Mouse (Mus musculus) liver, embryonic 16.5 days (tissue): ENCODE results near the gene Mtor. TPM values are rescaled to one million over a fixed set of nuclear protein-coding genes. Genes with fewer than 3 reads are reported as not detected.

Source experiments
- ATAC-seq: fragments of 200-750 bp; cut with Nextera tagmentation; 2 replicates; pipeline ENCODE4 v1.8.0; 2017; ENCODE audit warnings: low read depth, mild to moderate bottlenecking, moderate number of reproducible peaks, moderate library complexity
- H3K27ac ChIP-seq: fragments of 300-500 bp; sonication (generic); 2 replicates; pipeline ENCODE4 v1.5.1; 2014; ENCODE audit warnings: mild to moderate bottlenecking, low read length
- H3K27me3 ChIP-seq: fragments of 300-500 bp; sonication (generic); 2 replicates; pipeline ENCODE4 v1.6.1; 2014; ENCODE audit warnings: low read depth, low read length, mixed read lengths; ENCODE audit not compliant: control insufficient read depth, insufficient read depth
- H3K36me3 ChIP-seq: fragments of 300-500 bp; sonication (generic); 2 replicates; pipeline ENCODE4 v1.6.1; 2014; ENCODE audit warnings: mild to moderate bottlenecking; ENCODE audit not compliant: control insufficient read depth, insufficient read depth
- H3K4me1 ChIP-seq: fragments of 300-500 bp; sonication (generic); 2 replicates; pipeline ENCODE4 v1.6.1; 2014; ENCODE audit warnings: low read depth, low read length, mixed read lengths; ENCODE audit not compliant: control insufficient read depth
- H3K4me2 ChIP-seq: fragments of 300-500 bp; sonication (generic); 2 replicates; pipeline ENCODE4 v1.6.1; 2014; ENCODE audit warnings: low read depth, low read length, mixed read lengths
- H3K4me3 ChIP-seq: fragments of 300-500 bp; sonication (generic); 2 replicates; pipeline ENCODE4 v1.5.1; 2014; ENCODE audit warnings: low read depth, mild to moderate bottlenecking, low read length
- H3K9ac ChIP-seq: fragments of 300-500 bp; sonication (generic); 2 replicates; pipeline ENCODE4 v1.6.1; 2014; ENCODE audit warnings: low read depth, low read length
- H3K9me3 ChIP-seq: fragments of 300-500 bp; sonication (generic); replicated peaks from 2 replicates; pipeline ENCODE4 v1.6.1; 2016; ENCODE audit warnings: low read length; ENCODE audit not compliant: control insufficient read depth
- WGBS: fragments of 180-500 bp; shearing (Covaris S2); extraction: QIAGEN DNeasy Blood & Tissue Kit; methylation state at CpG from one replicate; pipeline ENCODE4 v1.1.7; 2014; ENCODE audit not compliant: insufficient replicate concordance; 5-methylcytosine and 5-hydroxymethylcytosine counted together
- polyA plus RNA-seq: library from polyadenylated mRNA; unstranded; fragments of >200 nt; fragmentation: Nextera tagmentation; extraction: Ambion mirVana; gene quantifications from 2 replicates; pipeline ENCODE4 v1.2.1, GENCODE M21; 2015

Gene Mtor
- polyA plus RNA-seq, 1 experiment from 2014 or later: 7.6 TPM

DNA sequence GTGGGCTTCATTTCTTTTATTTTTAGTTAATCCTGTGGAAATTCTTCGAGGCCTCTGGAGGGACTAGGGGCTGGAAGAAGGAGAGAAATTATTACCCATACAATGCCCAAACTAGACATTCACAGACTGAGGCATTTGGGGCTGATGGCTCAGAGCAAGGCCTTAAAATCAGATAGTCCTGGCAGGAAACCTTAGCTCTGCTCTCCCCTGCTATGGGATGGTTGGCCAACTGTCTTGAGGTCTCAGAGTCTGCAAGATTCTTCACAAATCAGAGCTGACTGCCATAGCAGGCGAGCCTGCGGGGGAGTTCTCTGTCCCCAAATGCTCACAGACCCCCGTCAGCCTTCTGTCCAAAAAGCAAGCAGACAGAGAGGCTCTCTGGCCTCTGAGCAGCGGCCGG, 30.9 kb upstream of the Mtor start:
- no peak overlapping the region for H3K9ac ChIP-seq
- no peaks in the 10 kb centered on the region for H3K9me3 ChIP-seq
- 0 out of 2 replicates have a peak overlapping the region, but pooled peaks have one; percentile 43 for H3K4me2 ChIP-seq
- peaks cover 12% of the 10 kb centered on the region for H3K27me3 ChIP-seq
- H3K27ac ChIP-seq: no peak overlapping the region
- WGBS: 50% methylated on average over 6 of the region's 6 CpGs
- ATAC-seq: peak; percentile 33; the same call in 1 of the 2 replicates
- H3K36me3 ChIP-seq: no peaks in the 10 kb centered on the region
- peaks cover 19% of the 10 kb centered on the region for H3K4me1 ChIP-seq
- no peak overlapping the region for H3K4me3 ChIP-seq

DNA sequence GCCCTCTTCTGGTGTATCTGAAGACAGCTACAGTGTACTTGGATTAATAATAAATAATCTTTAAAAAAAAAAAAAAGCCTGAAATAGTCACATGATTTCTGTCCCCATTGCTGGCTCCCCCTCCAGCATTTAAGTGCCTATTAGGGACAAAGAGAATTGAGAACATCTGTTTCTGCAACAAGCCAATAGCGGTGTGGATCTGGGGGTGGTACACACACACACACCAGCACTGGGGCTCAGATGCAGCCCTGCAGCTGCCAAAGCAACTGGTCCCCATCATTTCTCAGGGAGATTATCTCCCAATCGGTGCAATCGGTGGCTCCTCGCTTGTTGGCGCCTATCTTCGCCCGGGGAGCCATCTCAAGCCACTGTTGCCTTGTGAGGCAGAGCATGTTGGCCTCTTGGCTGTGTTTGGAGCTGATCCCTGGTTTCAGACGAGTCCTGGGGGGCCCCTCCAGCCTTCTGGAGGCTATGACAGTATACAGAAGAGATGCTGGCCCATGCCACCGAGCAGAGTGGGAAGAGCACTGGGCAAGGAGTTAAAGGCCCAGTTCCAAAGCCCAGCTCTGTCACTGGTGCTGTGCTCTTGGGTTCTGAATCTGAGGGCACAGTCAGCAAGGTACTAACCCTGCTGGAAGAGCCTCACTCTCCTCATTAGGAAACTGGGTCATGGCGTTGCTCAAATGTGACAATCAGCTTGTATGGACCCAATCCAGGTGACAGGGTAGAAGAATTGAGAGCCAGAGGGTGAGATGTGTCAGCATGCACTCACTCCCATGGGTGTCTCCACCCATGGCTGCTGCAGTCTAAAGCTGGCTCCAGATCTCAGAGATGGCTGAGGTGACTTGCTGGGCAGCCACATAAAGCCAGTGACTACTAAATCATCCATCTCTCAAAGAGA, 21.2 kb upstream of the Mtor start:
- no peak overlapping the region for H3K4me2 ChIP-seq
- H3K4me3 ChIP-seq: no peak overlapping the region
- no peak for ATAC-seq
- no peaks in the 10 kb centered on the region for H3K27me3 ChIP-seq
- no peaks in the 10 kb centered on the region for H3K9me3 ChIP-seq
- no peaks in the 10 kb centered on the region for H3K36me3 ChIP-seq
- H3K4me1 ChIP-seq: peaks cover 4% of the 10 kb centered on the region; the same call in 1 of the 2 replicates
- no peak overlapping the region for H3K27ac ChIP-seq
- H3K9ac ChIP-seq: no peak overlapping the region
- 63% methylated on average over 10 of the region's 10 CpGs for WGBS

GRCm38 (mm10) chr4:148428544-148428943, 19.9 kb upstream of the Mtor start:
- no peaks in the 10 kb centered on the region for H3K27me3 ChIP-seq
- ATAC-seq: peak; percentile 51
- H3K27ac ChIP-seq: no peak overlapping the region
- no peak overlapping the region for H3K9ac ChIP-seq
- WGBS: 39% methylated on average over 5 of the region's 5 CpGs
- H3K4me1 ChIP-seq: peaks cover 5% of the 10 kb centered on the region; the same call in 1 of the 2 replicates
- H3K4me3 ChIP-seq: no peak overlapping the region
- H3K9me3 ChIP-seq: no peaks in the 10 kb centered on the region
- H3K4me2 ChIP-seq: no peak overlapping the region
- no peaks in the 10 kb centered on the region for H3K36me3 ChIP-seq

DNA sequence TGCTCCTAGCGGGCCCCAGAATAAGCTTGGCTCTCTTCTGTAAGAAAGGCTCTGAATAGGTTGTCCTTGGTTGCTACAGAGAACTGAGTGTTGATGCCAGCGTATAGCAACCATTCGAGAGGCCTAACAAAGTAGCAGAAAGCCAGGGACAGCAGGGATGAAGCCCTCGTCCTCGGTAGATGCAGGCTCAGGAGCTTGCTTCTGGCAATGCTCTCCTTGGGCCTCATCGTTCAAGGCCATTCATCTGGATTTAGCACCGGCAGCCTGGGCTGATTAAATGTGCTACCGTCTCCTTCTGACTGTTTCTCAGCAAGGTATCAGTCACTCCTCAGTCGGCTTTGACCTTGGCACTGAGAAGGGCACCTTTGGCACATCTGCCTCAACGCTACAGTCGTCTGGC, 19.3 kb upstream of the Mtor start:
- ATAC-seq: no peak
- no peaks in the 10 kb centered on the region for H3K36me3 ChIP-seq
- H3K9ac ChIP-seq: no peak overlapping the region
- no peaks in the 10 kb centered on the region for H3K9me3 ChIP-seq
- H3K27me3 ChIP-seq: no peaks in the 10 kb centered on the region
- H3K4me2 ChIP-seq: no peak overlapping the region
- no peak overlapping the region for H3K4me3 ChIP-seq
- 74% methylated on average over 11 of the region's 11 CpGs for WGBS
- peaks cover 7% of the 10 kb centered on the region; the same call in 1 of the 2 replicates for H3K4me1 ChIP-seq
- H3K27ac ChIP-seq: no peak overlapping the region

DNA sequence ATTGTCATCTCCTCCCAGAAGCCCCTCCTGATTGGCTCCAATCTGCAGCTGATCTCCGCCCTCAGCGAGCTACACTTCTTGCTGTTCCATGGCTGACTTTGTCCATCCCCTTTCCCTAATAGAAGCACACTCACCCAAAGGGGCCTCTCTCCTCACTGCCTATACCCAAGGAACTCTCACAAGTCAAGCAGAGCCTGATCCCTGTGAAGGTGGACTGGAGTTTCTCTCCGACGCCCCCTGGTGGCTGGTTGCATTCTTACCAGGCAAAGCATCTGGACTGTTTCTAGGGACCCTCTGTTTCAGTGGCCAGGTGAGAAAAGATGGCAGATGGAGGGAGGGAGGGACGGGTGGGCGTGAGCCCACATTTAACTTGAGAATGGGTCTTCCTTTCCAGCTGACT, 18.7 kb upstream of the Mtor start:
- Histone ChIP-seq H3K9me3 (no peaks in the 10 kb centered on the region), H3K27ac (no peak overlapping the region), H3K36me3 (no peaks in the 10 kb centered on the region), H3K27me3 (no peaks in the 10 kb centered on the region), H3K4me3 (no peak overlapping the region), H3K4me1 (peaks cover 7% of the 10 kb centered on the region; the same call in 1 of the 2 replicates), H3K4me2 (no peak overlapping the region), H3K9ac (no peak overlapping the region)
- 16% methylated on average over 6 of the region's 6 CpGs for WGBS
- ATAC-seq: no peak

DNA sequence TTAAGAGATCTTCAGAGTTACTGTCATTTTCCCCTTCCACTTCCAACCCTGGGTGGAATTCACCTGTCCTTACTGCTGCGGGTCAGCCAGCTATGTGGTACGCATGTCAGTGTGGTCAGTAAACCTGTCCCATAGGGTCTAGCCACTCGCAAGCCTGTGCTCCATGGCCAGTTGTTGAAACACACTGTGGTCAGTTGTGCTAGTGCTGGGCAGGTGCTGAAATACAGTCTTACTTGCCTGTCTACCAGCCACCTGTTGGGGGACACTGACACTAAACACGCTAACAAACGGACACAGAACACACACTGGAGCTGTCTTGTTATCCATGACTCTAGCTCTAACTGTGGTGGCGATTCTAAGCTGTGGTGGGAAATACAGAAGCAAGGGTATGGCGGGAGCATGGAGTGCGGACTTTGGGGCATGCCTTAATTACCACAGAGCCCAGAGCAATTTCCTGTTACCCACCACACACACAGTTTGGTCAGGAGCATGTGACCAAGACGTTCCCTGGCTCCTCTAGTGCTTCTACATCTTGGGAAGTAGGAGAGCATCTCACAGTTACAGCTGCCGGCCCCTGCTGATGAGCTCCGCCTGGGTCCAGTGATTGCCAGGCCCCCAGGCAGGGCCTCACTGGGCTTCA, 17.4 kb upstream of the Mtor start:
- H3K9ac ChIP-seq: no peak overlapping the region
- no peak overlapping the region for H3K4me2 ChIP-seq
- no peaks in the 10 kb centered on the region for H3K27me3 ChIP-seq
- 52% methylated on average over 11 of the region's 11 CpGs for WGBS
- ATAC-seq: no peak
- H3K27ac ChIP-seq: no peak overlapping the region
- no peak overlapping the region for H3K4me3 ChIP-seq
- peaks cover 2% of the 10 kb centered on the region; the same call in 1 of the 2 replicates for H3K36me3 ChIP-seq
- peaks cover 7% of the 10 kb centered on the region; the same call in 1 of the 2 replicates for H3K4me1 ChIP-seq
- H3K9me3 ChIP-seq: no peaks in the 10 kb centered on the region

DNA sequence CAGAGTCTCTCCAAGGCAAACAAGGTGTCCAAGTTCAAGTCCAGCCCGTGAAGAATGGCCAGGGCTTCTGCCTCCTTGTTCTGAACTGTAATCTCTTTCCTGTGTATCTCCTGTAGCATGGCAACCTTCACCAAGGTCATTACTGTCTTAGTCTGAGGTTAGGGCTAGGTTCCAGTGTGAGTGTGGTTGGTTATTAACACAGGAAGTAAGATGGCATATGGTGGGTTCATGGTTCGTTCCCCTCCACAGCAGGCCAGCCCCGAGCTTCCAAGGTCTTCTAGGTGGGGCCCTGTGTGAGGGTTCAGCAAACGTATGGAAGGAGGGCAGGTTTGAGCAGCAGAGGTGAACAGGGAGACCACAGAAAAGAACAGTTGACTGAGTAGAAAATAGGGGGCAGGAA, 15.9 kb upstream of the Mtor start:
- Histone ChIP-seq H3K9ac (no peak overlapping the region), H3K4me3 (no peak overlapping the region), H3K27ac (no peak overlapping the region), H3K27me3 (no peaks in the 10 kb centered on the region), H3K9me3 (no peaks in the 10 kb centered on the region), H3K4me2 (no peak overlapping the region), H3K4me1 (peaks cover 7% of the 10 kb centered on the region; the same call in 1 of the 2 replicates), H3K36me3 (peaks cover 4% of the 10 kb centered on the region; the same call in 1 of the 2 replicates)
- 48% methylated on average over 4 of the region's 4 CpGs for WGBS
- no peak for ATAC-seq

- Histone ChIP-seq H3K4me3 (no peak overlapping the region), H3K27me3 (no peaks in the 10 kb centered on the region), H3K9me3 (no peaks in the 10 kb centered on the region), H3K4me1 (peaks cover 6% of the 10 kb centered on the region; the same call in 1 of the 2 replicates), H3K36me3 (peaks cover 4% of the 10 kb centered on the region; the same call in 1 of the 2 replicates), H3K9ac (no peak overlapping the region), H3K4me2 (no peak overlapping the region), H3K27ac (no peak overlapping the region)
- 63% methylated on average over 18 of the region's 18 CpGs for WGBS
- no peak; the same call in 1 of the 2 replicates for ATAC-seq
Observed at GRCm38 (mm10) chr4:148433336-148433735, 15.1 kb upstream of the Mtor start.

- 65% methylated on average over 5 of the region's 5 CpGs for WGBS
- ATAC-seq: no peak
Observed at GRCm38 (mm10) chr4:148433813-148434212, 14.6 kb upstream of the Mtor start.

More at GRCm38 (mm10) chr4:148433813-148434212, 14.6 kb upstream of the Mtor start:
- no peak overlapping the region for H3K9ac ChIP-seq
- no peaks in the 10 kb centered on the region for H3K9me3 ChIP-seq
- H3K4me2 ChIP-seq: no peak overlapping the region
- H3K27me3 ChIP-seq: no peaks in the 10 kb centered on the region
- H3K4me1 ChIP-seq: peaks cover 3% of the 10 kb centered on the region; the same call in 1 of the 2 replicates
- H3K27ac ChIP-seq: no peak overlapping the region
- H3K36me3 ChIP-seq: peaks cover 4% of the 10 kb centered on the region; the same call in 1 of the 2 replicates
- H3K4me3 ChIP-seq: no peak overlapping the region
